Mouse (Mus musculus): ENCODE results near the gene Unk. TPM values are rescaled to one million over a fixed set of nuclear protein-coding genes. Genes with fewer than 3 reads are reported as not detected.

The Unk gene
- 10.4 and 21.5 TPM in 2 replicates for polyA plus RNA-seq (2012; rRNA removed)

DNA sequence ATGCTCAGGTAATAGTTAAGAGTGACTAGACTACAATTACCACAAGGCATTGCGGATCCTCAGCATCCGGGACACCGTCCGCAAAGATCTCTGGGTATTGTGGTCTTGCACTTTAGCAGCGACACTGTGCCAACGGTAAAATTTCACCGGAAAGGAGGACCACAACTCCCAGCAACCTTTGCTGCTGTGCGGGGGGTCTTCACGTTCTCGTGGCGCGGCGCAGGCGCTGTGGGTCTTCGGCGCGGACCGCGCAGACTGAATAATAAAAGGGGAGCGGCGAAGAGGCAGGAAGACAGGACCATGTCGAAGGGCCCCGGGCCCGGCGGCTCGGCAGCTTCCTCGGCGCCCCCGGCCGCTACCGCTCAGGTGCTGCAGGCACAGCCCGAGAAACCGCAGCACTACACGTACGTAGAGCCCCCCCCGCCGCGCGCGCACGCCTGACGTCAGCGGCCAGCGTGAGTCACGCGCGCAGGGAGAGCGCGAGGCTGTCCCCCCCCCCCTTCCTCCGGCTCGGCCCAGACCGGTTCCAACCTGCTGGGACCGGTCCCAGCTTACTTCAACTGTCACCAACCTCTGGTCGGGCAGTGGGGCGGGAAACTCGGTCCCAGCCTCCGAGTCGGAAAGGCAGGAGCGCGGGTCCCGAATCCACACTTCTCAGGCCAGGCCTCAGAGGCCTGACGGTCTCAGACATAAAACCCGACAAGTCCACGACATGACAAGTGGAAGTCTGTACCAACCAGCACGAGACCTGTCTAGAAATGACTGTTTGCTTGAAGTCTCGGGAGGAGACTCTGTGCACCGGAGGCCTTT is at the start of gene Unk:
Gene Unk, plus strand, starts transcription at position 235 of the 810 bp plus-strand sequence.
- Histone ChIP-seq H3K4me3 (ENCODE audit: low read depth, low read length) (peak within 1 kb of the TSS; percentile 76), H3K27ac (ENCODE audit: insufficient read depth, low read depth, low read length) (peak within 1 kb of the TSS; percentile 93), H3K36me3 (ENCODE audit: control insufficient read depth, insufficient read depth, low read length) (no peaks in the 10 kb centered on the region), H3K27me3 (ENCODE audit: control insufficient read depth, insufficient read depth, low read length) (no peaks in the 10 kb centered on the region), H3K4me1 (ENCODE audit: control insufficient read depth, insufficient read depth, insufficient read length, low read length) (peaks cover 3% of the 10 kb centered on the region; the same call in 1 of the 2 replicates)
- TF ChIP-seq POLR2A (IDR thresholded peaks at IDR 0.05; ENCODE audit: low read depth, low read length): peak; percentile 84
- TF ChIP-seq CTCF (IDR thresholded peaks at IDR 0.05; ENCODE audit: extremely low read depth, insufficient read length, insufficient replicate concordance, low read depth, low read length): no peak
- under 1% methylated on average over 67 of the region's 67 CpGs for WGBS

DNA sequence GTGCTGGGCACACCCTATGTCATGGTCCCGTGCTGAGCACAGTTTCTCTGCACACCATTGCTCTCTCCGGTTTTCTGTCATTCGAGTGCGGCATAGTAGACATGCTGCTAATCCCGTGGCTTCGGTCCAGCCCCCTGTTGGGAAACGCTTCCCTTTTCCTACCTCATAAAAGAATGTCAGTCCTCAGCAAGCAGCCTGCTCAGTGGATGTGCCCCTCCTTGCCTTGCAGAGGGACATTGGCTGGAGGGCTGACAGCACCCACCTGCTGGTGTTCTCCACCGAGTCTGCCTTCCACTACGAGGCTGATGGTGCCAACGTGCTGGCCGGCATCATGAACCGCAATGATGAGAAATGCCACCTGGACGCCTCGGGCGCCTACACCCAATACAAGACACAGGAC is 47.6 kb upstream of the Unk start:
- Histone ChIP-seq H3K36me3 (ENCODE audit: control insufficient read depth, insufficient read depth, low read length) (peaks cover 59% of the 10 kb centered on the region), H3K4me3 (ENCODE audit: low read depth, low read length) (no peak overlapping the region), H3K27ac (ENCODE audit: insufficient read depth, low read depth, low read length) (no peak overlapping the region), H3K4me1 (ENCODE audit: control insufficient read depth, insufficient read depth, insufficient read length, low read length) (peaks cover 2% of the 10 kb centered on the region; the same call in 1 of the 2 replicates), H3K27me3 (ENCODE audit: control insufficient read depth, insufficient read depth, low read length) (no peaks in the 10 kb centered on the region)
- 95% methylated on average over 15 of the region's 15 CpGs for WGBS
- no peak for TF ChIP-seq POLR2A (IDR thresholded peaks at IDR 0.05; ENCODE audit: low read depth, low read length)

DNA sequence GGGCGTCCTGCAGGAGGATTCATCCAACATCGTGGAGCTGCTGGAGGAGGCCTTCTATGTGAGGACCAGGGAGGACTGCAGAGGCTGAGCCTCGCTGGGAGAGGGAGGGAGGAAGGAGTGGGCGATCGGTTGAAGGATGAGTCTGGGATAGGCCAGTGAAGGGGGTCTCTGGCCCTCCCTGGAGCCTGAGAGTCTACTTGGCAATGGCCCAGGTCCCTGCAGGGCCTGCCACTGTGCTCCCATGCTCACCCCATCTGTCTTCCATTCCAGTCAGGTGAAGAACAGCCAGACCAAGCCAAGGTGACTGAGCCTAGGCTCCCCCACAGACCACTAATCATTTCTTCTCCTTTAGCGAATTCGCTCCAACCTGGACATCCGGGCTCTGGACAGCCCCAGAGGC is 46.8 kb upstream of the Unk start:
- WGBS: 88% methylated on average over 8 of the region's 8 CpGs
- no peaks in the 10 kb centered on the region for H3K27me3 ChIP-seq (ENCODE audit: control insufficient read depth, insufficient read depth, low read length)
- TF ChIP-seq POLR2A (IDR thresholded peaks at IDR 0.05; ENCODE audit: low read depth, low read length) (no peak), CTCF (IDR thresholded peaks at IDR 0.05; ENCODE audit: extremely low read depth, insufficient read length, insufficient replicate concordance, low read depth, low read length) (no peak)
- no peak overlapping the region for H3K27ac ChIP-seq (ENCODE audit: insufficient read depth, low read depth, low read length)
- H3K36me3 ChIP-seq (ENCODE audit: control insufficient read depth, insufficient read depth, low read length): peaks cover 62% of the 10 kb centered on the region
- no peak overlapping the region for H3K4me3 ChIP-seq (ENCODE audit: low read depth, low read length)
- no peaks in the 10 kb centered on the region for H3K4me1 ChIP-seq (ENCODE audit: control insufficient read depth, insufficient read depth, insufficient read length, low read length)

DNA sequence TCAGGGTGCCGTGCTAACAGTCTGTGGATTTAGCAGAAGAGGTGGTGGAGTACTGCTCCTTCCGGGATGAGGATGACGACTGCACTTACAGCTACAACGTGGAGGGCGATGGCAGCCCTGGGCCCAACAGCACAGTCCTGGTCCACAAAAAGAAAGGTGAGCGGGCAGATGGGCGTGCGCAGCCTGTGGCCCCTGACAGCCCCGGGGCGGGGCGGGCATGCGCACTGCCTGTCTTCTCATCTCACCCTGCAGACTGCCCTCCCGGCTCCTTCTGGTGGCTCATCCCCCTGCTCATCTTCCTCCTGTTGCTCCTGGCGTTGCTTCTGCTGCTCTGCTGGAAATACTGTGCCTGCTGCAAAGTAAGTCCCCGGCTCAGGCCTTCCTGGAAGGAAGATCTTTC is 40.4 kb upstream of the Unk start:
- TF ChIP-seq POLR2A (IDR thresholded peaks at IDR 0.05; ENCODE audit: low read depth, low read length): no peak
- TF ChIP-seq CTCF (IDR thresholded peaks at IDR 0.05; ENCODE audit: extremely low read depth, insufficient read length, insufficient replicate concordance, low read depth, low read length): no peak
- no peak overlapping the region for H3K27ac ChIP-seq (ENCODE audit: insufficient read depth, low read depth, low read length)
- H3K27me3 ChIP-seq (ENCODE audit: control insufficient read depth, insufficient read depth, low read length): no peaks in the 10 kb centered on the region
- peaks cover 68% of the 10 kb centered on the region for H3K36me3 ChIP-seq (ENCODE audit: control insufficient read depth, insufficient read depth, low read length)
- no peaks in the 10 kb centered on the region for H3K4me1 ChIP-seq (ENCODE audit: control insufficient read depth, insufficient read depth, insufficient read length, low read length)
- H3K4me3 ChIP-seq (ENCODE audit: low read depth, low read length): no peak overlapping the region
- WGBS: 73% methylated on average over 15 of the region's 15 CpGs

DNA sequence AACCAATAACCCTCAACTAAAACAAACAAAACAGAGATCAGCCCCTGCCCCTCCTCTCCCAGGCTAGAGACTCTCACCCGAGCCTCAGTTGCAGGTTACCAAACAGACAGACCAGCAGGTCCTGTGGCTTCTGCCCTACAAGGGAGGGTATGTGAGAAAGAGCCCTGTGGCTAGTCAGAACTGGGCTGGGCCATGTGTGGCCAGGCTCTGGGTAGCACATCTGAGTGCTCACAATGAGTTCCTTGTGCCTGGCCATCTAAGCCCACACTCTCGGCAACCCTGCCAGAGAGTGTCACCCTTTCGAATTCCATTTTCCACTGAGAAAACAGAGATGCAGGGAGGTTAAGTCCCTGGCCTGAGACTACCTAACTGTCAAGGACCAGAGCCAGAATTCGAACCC is 38.0 kb upstream of the Unk start:
- WGBS: 72% methylated on average over 4 of the region's 4 CpGs
- Histone ChIP-seq H3K27ac (ENCODE audit: insufficient read depth, low read depth, low read length) (no peak overlapping the region), H3K4me3 (ENCODE audit: low read depth, low read length) (no peak overlapping the region)

DNA sequence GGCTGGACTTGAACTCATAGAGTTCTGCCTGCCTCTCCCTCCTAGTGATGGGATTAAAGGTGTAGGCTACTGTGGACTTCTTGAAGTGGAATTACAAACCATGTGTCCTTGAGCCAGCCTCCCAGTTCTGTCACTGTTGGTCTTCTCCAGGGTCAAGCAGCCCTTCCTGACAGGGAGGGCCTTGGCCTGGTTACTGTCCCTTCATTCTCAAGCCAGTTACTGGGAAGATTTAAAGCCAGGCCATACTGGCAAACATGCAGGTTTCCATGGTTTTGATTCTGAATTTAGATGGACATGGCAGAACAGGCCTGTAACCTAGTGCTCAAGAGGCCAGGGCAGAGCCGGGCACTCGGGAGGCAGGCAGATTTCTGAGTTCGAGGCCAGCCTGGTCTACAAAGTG is 34.9 kb upstream of the Unk start:
- Histone ChIP-seq H3K4me1 (ENCODE audit: control insufficient read depth, insufficient read depth, insufficient read length, low read length) (no peaks in the 10 kb centered on the region; the same call in 1 of the 2 replicates), H3K27ac (ENCODE audit: insufficient read depth, low read depth, low read length) (no peak overlapping the region), H3K4me3 (ENCODE audit: low read depth, low read length) (no peak overlapping the region), H3K27me3 (ENCODE audit: control insufficient read depth, insufficient read depth, low read length) (no peaks in the 10 kb centered on the region), H3K36me3 (ENCODE audit: control insufficient read depth, insufficient read depth, low read length) (peaks cover 55% of the 10 kb centered on the region)
- TF ChIP-seq POLR2A (IDR thresholded peaks at IDR 0.05; ENCODE audit: low read depth, low read length) (no peak), CTCF (IDR thresholded peaks at IDR 0.05; ENCODE audit: extremely low read depth, insufficient read length, insufficient replicate concordance, low read depth, low read length) (no peak)
- 91% methylated on average over 3 of the region's 3 CpGs for WGBS

More for the DNA sequence above, 38.0 kb upstream of the Unk start:
- TF ChIP-seq POLR2A (IDR thresholded peaks at IDR 0.05; ENCODE audit: low read depth, low read length) (no peak), CTCF (IDR thresholded peaks at IDR 0.05; ENCODE audit: extremely low read depth, insufficient read length, insufficient replicate concordance, low read depth, low read length) (no peak)
- no peaks in the 10 kb centered on the region for H3K27me3 ChIP-seq (ENCODE audit: control insufficient read depth, insufficient read depth, low read length)
- H3K36me3 ChIP-seq (ENCODE audit: control insufficient read depth, insufficient read depth, low read length): peaks cover 64% of the 10 kb centered on the region
- H3K4me1 ChIP-seq (ENCODE audit: control insufficient read depth, insufficient read depth, insufficient read length, low read length): no peaks in the 10 kb centered on the region

DNA sequence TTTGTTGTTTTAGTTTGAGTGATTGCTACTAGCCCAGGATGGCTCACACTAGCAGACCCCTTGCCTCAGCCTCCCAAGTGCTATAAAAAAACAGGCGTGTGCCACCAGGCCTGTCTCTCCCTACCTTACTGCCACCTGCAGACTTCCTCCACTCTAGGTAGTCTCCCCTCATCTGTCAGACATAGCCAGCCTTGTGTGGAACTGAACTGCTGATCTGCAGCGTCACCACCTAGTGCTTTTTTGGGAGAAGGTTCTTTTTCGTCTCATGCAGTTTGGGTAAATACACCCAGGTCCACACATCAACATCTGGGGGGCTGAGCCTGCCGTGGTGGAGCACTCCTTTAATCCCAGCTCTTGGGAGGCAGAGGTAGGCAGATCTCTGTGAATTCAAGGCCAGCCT is 33.1 kb upstream of the Unk start:
- no peak for TF ChIP-seq POLR2A (IDR thresholded peaks at IDR 0.05; ENCODE audit: low read depth, low read length)
- TF ChIP-seq CTCF (IDR thresholded peaks at IDR 0.05; ENCODE audit: extremely low read depth, insufficient read length, insufficient replicate concordance, low read depth, low read length): no peak
- H3K4me3 ChIP-seq (ENCODE audit: low read depth, low read length): no peak overlapping the region
- WGBS: 81% methylated on average over 4 of the region's 4 CpGs

More for the DNA sequence above, 33.1 kb upstream of the Unk start:
- H3K4me1 ChIP-seq (ENCODE audit: control insufficient read depth, insufficient read depth, insufficient read length, low read length): no peaks in the 10 kb centered on the region; the same call in 1 of the 2 replicates
- H3K27me3 ChIP-seq (ENCODE audit: control insufficient read depth, insufficient read depth, low read length): no peaks in the 10 kb centered on the region
- peaks cover 49% of the 10 kb centered on the region for H3K36me3 ChIP-seq (ENCODE audit: control insufficient read depth, insufficient read depth, low read length)
- no peak overlapping the region for H3K27ac ChIP-seq (ENCODE audit: insufficient read depth, low read depth, low read length)

All from small intestine, adult 2 months (tissue).